Mouse (Mus musculus) olfactory bulb, adult 2 months (tissue): Measurements from ENCODE around the gene Olfr1193. TPM values are rescaled to one million over a fixed set of nuclear protein-coding genes. Genes with fewer than 3 reads are reported as not detected.
"Not testable (repeated sequence)": the region's sequence is repeated elsewhere in the genome, so short reads cannot be mapped to it uniquely, and the experiment has no call there.

Experiments used
- H3K27ac ChIP-seq: fragments of 200-500 bp; 2 replicates; pipeline ENCODE4 v1.5.1; 2012; ENCODE audit warnings: low read depth, low read length; ENCODE audit not compliant: insufficient read depth
- H3K4me1 ChIP-seq: fragments of 200-500 bp; 2 replicates; pipeline ENCODE4 v1.6.1; 2012; ENCODE audit warnings: low read length; ENCODE audit not compliant: control insufficient read depth, insufficient read depth
- H3K4me3 ChIP-seq: fragments of 200-500 bp; 2 replicates; pipeline ENCODE4 v1.5.1; 2012; ENCODE audit warnings: mild to moderate bottlenecking, low read depth, low read length, moderate library complexity; ENCODE audit not compliant: insufficient read depth
- CTCF ChIP-seq: fragments of 200-500 bp; IDR thresholded peaks from 2 replicates; pipeline ENCODE4 v1.5.1; 2012; ENCODE audit warnings: low read depth, mild to moderate bottlenecking, low read length, moderate library complexity; ENCODE audit not compliant: insufficient read depth
- POLR2A ChIP-seq: fragments of 200-500 bp; IDR thresholded peaks from 2 replicates; pipeline ENCODE4 v1.6.1; 2012; ENCODE audit warnings: mild to moderate bottlenecking, low read depth, low read length, moderate library complexity; ENCODE audit not compliant: insufficient read depth
- WGBS: fragments of 180-500 bp; shearing (Covaris S2); methylation state at CpG from one replicate; pipeline ENCODE4 v1.1.7; 2018; 5-methylcytosine and 5-hydroxymethylcytosine counted together
- polyA plus RNA-seq: library from polyadenylated mRNA; stranded (reverse); fragments of >200 nt; gene quantifications from 2 replicates; pipeline ENCODE4 v1.2.4, GENCODE M21; 2012; ENCODE audit warnings: low replicate concordance; ENCODE audit not compliant: missing spikeins, insufficient read depth, insufficient read length

Gene Olfr1193
- not detected in 2 replicates for polyA plus RNA-seq

GRCm38 (mm10) chr2:88675328-88675727 is at the start of gene Olfr1193:
TSS of gene Olfr1193 (plus strand) at chr2:88675628.
- not testable (repeated sequence) for H3K27ac ChIP-seq, H3K4me1 ChIP-seq, H3K4me3 ChIP-seq

GRCm38 (mm10) chr2:88640242-88640641 is 35.2 kb upstream of the Olfr1193 start, which contains the start of gene Olfr1191-ps1:
TSS of gene Olfr1191-ps1 (plus strand) at chr2:88640542.
- H3K27ac ChIP-seq, H3K4me3 ChIP-seq, H3K4me1 ChIP-seq: not testable (repeated sequence)
- 87% methylated on average over 1 of the region's 1 CpGs for WGBS

- Histone ChIP-seq H3K27ac (no peak within 1 kb of the TSS), H3K4me3 (no peak within 1 kb of the TSS), H3K4me1 (no peaks in the 10 kb centered on the region)
- 17% methylated on average over 1 of the region's 1 CpGs for WGBS
- TF ChIP-seq POLR2A (no peak), CTCF (no peak)
Observed at GRCm38 (mm10) chr2:88648209-88648608, 27.2 kb upstream of the Olfr1193 start, which contains the start of gene Olfr1192-ps1. TSS of gene Olfr1192-ps1 (plus strand) at chr2:88648509.

GRCm38 (mm10) chr2:88689087-88689486 is 13.7 kb downstream of the Olfr1193 start, which contains the start of gene Olfr1195:
TSS of gene Olfr1195 (minus strand) at chr2:88689187.
- Histone ChIP-seq H3K4me3 (no peak within 1 kb of the TSS), H3K4me1 (no peaks in the 10 kb centered on the region), H3K27ac (no peak within 1 kb of the TSS)
- TF ChIP-seq POLR2A = no peak
- no peak for TF ChIP-seq CTCF

GRCm38 (mm10) chr2:88704497-88704896 is 29.1 kb downstream of the Olfr1193 start, which contains the start of gene Olfr1196:
TSS of gene Olfr1196 (minus strand) at chr2:88704597.
- H3K4me3 ChIP-seq = no peak within 1 kb of the TSS
- H3K4me1 ChIP-seq = no peaks in the 10 kb centered on the region
- WGBS = 92% methylated on average over 2 of the region's 2 CpGs
- no peak for TF ChIP-seq POLR2A
- no peak for TF ChIP-seq CTCF
- H3K27ac ChIP-seq = no peak within 1 kb of the TSS

Other genes starting within 250 kb of the Olfr1193 start
- gene Olfr1181, start 249.5 kb upstream of the Olfr1193 start, polyA plus RNA-seq = not detected in 2 replicates
- gene Gm13757, start 226.5 kb upstream of the Olfr1193 start, polyA plus RNA-seq = not detected in 2 replicates
- not detected in 2 replicates for gene Olfr1183, start 220.8 kb upstream of the Olfr1193 start, polyA plus RNA-seq
- gene Olfr1184, start 192.0 kb upstream of the Olfr1193 start, polyA plus RNA-seq = not detected in 2 replicates
- not detected in 2 replicates for gene Olfr1185-ps1, start 182.3 kb upstream of the Olfr1193 start, polyA plus RNA-seq
- not detected in 2 replicates for gene Olfr1186, start 157.1 kb upstream of the Olfr1193 start, polyA plus RNA-seq
- not detected in 2 replicates for gene Olfr1188, start 118.7 kb upstream of the Olfr1193 start, polyA plus RNA-seq
- not detected in 2 replicates for gene Olfr1189, start 89.2 kb upstream of the Olfr1193 start, polyA plus RNA-seq
- not detected in 2 replicates for gene Olfr1191-ps1, start 35.1 kb upstream of the Olfr1193 start, polyA plus RNA-seq
- 63.7 TPM in 1 of 2 replicates, not detected in the other for gene Olfr1192-ps1, start 27.1 kb upstream of the Olfr1193 start, polyA plus RNA-seq
- gene Olfr1195, start 13.6 kb downstream of the Olfr1193 start, polyA plus RNA-seq = not detected in 2 replicates
- gene Olfr1196, start 29.0 kb downstream of the Olfr1193 start, polyA plus RNA-seq = not detected in 2 replicates
- gene Olfr1197, start 56.7 kb downstream of the Olfr1193 start, polyA plus RNA-seq = not detected in 2 replicates
- gene Olfr1198, start 75.7 kb downstream of the Olfr1193 start, polyA plus RNA-seq = not detected in 2 replicates
- gene Olfr1199, start 84.8 kb downstream of the Olfr1193 start, polyA plus RNA-seq = not detected in 2 replicates
- not detected in 2 replicates for gene Olfr1200, start 94.9 kb downstream of the Olfr1193 start, polyA plus RNA-seq
- gene Olfr1201, start 117.4 kb downstream of the Olfr1193 start, polyA plus RNA-seq = not detected in 2 replicates
- not detected in 2 replicates for gene Olfr1202, start 138.9 kb downstream of the Olfr1193 start, polyA plus RNA-seq
- not detected in 2 replicates for gene Olfr1205, start 154.1 kb downstream of the Olfr1193 start, polyA plus RNA-seq
- gene Olfr1204, start 173.7 kb downstream of the Olfr1193 start, polyA plus RNA-seq = not detected in 2 replicates
- gene Olfr1206, start 187.6 kb downstream of the Olfr1193 start, polyA plus RNA-seq = not detected in 2 replicates
- not detected in 2 replicates for gene Olfr1208, start 226.7 kb downstream of the Olfr1193 start, polyA plus RNA-seq
- not detected in 2 replicates for gene Olfr1209, start 239.5 kb downstream of the Olfr1193 start, polyA plus RNA-seq